Mouse (Mus musculus): Measurements from ENCODE around the gene Tmem206.

DNA sequence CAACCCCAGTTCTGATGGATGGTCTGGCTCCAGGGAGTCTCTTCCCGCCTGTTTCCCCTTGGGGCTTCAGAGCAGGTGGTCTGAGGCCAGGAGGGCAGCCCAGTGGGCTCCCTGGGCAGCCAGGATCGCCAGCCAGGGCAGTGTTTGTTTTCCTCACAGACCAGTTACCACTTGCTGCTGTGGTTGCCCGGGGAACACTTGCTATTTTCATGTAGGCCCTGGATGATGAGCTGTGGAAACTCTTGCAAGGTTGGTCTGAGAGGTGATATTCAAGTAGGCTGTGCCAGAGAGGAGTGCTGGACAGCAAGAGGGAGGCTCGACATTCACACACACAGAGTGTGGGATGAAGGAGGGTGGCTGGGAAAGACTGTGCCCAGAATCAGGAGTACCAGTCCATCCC, 23.8 kb upstream of the Tmem206 start:
- TF ChIP-seq CTCF (IDR thresholded peaks at IDR 0.05; ENCODE audit: low read depth) (no peak), EP300 (IDR thresholded peaks at IDR 0.05; ENCODE audit: low read depth) (no peak)

Measured in liver, embryonic 14.5 days (tissue).